Mouse (Mus musculus): Measurements from ENCODE around the gene Ell3. TPM values are rescaled to one million over a fixed set of nuclear protein-coding genes. Genes with fewer than 3 reads are reported as not detected.

Ell3 gene
- polyA plus RNA-seq, 1 experiment from 2014 or later = 1.4 TPM

- Histone ChIP-seq H3K4me1 (peaks cover 51% of the 10 kb centered on the region), H3K36me3 (peaks cover 7% of the 10 kb centered on the region), H3K4me3 (no peak overlapping the region), H3K9ac (no peak overlapping the region), H3K27ac (no peak overlapping the region), H3K27me3 (replicated peaks) (peaks cover 23% of the 10 kb centered on the region), H3K9me3 (replicated peaks) (no peaks in the 10 kb centered on the region), H3K4me2 (no peak overlapping the region)
- WGBS (ENCODE audit: insufficient replicate concordance) = 70% methylated on average over 4 of the region's 4 CpGs
- no peak for ATAC-seq
These were observed 2.4 kb upstream of the Ell3 start for GRCm38 (mm10) chr2:121446506-121446905.

GRCm38 (mm10) chr2:121445117-121445516 is 1.0 kb upstream of the Ell3 start:
- H3K9ac ChIP-seq = no peak overlapping the region
- no peak overlapping the region for H3K27ac ChIP-seq
- no peaks in the 10 kb centered on the region for H3K9me3 ChIP-seq (replicated peaks)
- peaks cover 34% of the 10 kb centered on the region for H3K27me3 ChIP-seq (replicated peaks)
- H3K36me3 ChIP-seq = no peaks in the 10 kb centered on the region
- peaks cover 38% of the 10 kb centered on the region for H3K4me1 ChIP-seq
- no peak for ATAC-seq
- 51% methylated on average over 3 of the region's 3 CpGs for WGBS (ENCODE audit: insufficient replicate concordance)
- no peak overlapping the region for H3K4me2 ChIP-seq
- no peak overlapping the region for H3K4me3 ChIP-seq

GRCm38 (mm10) chr2:121443068-121443349 is 1.1 kb downstream of the Ell3 start:
- peak; percentile 6; the same call in 1 of the 2 replicates for ATAC-seq
- 27% methylated on average over 8 of the region's 8 CpGs for WGBS (ENCODE audit: insufficient replicate concordance)
- H3K4me2 ChIP-seq = peak overlapping the region; percentile 93
- peak overlapping the region; percentile 69 for H3K9ac ChIP-seq
- peaks cover 29% of the 10 kb centered on the region for H3K4me1 ChIP-seq
- H3K4me3 ChIP-seq = peak overlapping the region; percentile 60
- 0 out of 2 replicates have a peak overlapping the region, but pooled peaks have one; percentile 52 for H3K27ac ChIP-seq
- peaks cover 18% of the 10 kb centered on the region for H3K36me3 ChIP-seq
- H3K9me3 ChIP-seq (replicated peaks) = no peaks in the 10 kb centered on the region
- H3K27me3 ChIP-seq (replicated peaks) = peaks cover 37% of the 10 kb centered on the region

- WGBS (ENCODE audit: insufficient replicate concordance) = 2% methylated on average over 30 of the region's 30 CpGs
- H3K9ac ChIP-seq = peak overlapping the region; percentile 69
- peak; percentile 96 for ATAC-seq
- peaks cover 24% of the 10 kb centered on the region for H3K4me1 ChIP-seq
- peak overlapping the region; percentile 60 for H3K4me3 ChIP-seq
- H3K27me3 ChIP-seq (replicated peaks) = peaks cover 37% of the 10 kb centered on the region
- 0 out of 2 replicates have a peak overlapping the region, but pooled peaks have one; percentile 52 for H3K27ac ChIP-seq
- H3K36me3 ChIP-seq = peaks cover 24% of the 10 kb centered on the region
- no peaks in the 10 kb centered on the region for H3K9me3 ChIP-seq (replicated peaks)
- peak overlapping the region; percentile 93 for H3K4me2 ChIP-seq
These were observed 1.6 kb downstream of the Ell3 start for GRCm38 (mm10) chr2:121442259-121443067.

GRCm38 (mm10) chr2:121441800-121442199 is 2.3 kb downstream of the Ell3 start:
- peak overlapping the region; percentile 69 for H3K9ac ChIP-seq
- no peak for ATAC-seq
- 15% methylated on average over 11 of the region's 11 CpGs for WGBS (ENCODE audit: insufficient replicate concordance)
- peaks cover 19% of the 10 kb centered on the region for H3K4me1 ChIP-seq
- peaks cover 30% of the 10 kb centered on the region for H3K36me3 ChIP-seq
- H3K27ac ChIP-seq = no peak overlapping the region
- peak overlapping the region; percentile 60 for H3K4me3 ChIP-seq
- no peaks in the 10 kb centered on the region for H3K9me3 ChIP-seq (replicated peaks)
- H3K4me2 ChIP-seq = peak overlapping the region; percentile 93
- peaks cover 37% of the 10 kb centered on the region for H3K27me3 ChIP-seq (replicated peaks)

GRCm38 (mm10) chr2:121440834-121441605 is 3.1 kb downstream of the Ell3 start:
- Histone ChIP-seq H3K4me2 (no peak overlapping the region), H3K4me1 (peaks cover 19% of the 10 kb centered on the region), H3K9me3 (replicated peaks) (no peaks in the 10 kb centered on the region), H3K36me3 (peaks cover 38% of the 10 kb centered on the region), H3K27ac (no peak overlapping the region), H3K27me3 (replicated peaks) (peaks cover 37% of the 10 kb centered on the region), H3K9ac (no peak overlapping the region), H3K4me3 (no peak overlapping the region)
- no peak for ATAC-seq
- 48% methylated on average over 5 of the region's 5 CpGs for WGBS (ENCODE audit: insufficient replicate concordance)

- Histone ChIP-seq H3K27ac (no peak overlapping the region), H3K9me3 (replicated peaks) (no peaks in the 10 kb centered on the region), H3K4me1 (peaks cover 19% of the 10 kb centered on the region), H3K4me3 (no peak overlapping the region), H3K27me3 (replicated peaks) (peaks cover 37% of the 10 kb centered on the region), H3K9ac (no peak overlapping the region), H3K4me2 (no peak overlapping the region), H3K36me3 (peaks cover 51% of the 10 kb centered on the region)
- 58% methylated on average over 4 of the region's 4 CpGs for WGBS (ENCODE audit: insufficient replicate concordance)
- no peak for ATAC-seq
These were observed 4.3 kb downstream of the Ell3 start for GRCm38 (mm10) chr2:121439746-121440145.

GRCm38 (mm10) chr2:121434854-121435253 is 9.2 kb downstream of the Ell3 start:
- Histone ChIP-seq H3K4me3 (no peak overlapping the region), H3K27ac (no peak overlapping the region), H3K9me3 (replicated peaks) (no peaks in the 10 kb centered on the region), H3K4me1 (no peaks in the 10 kb centered on the region), H3K27me3 (replicated peaks) (0 out of 2 replicates have a peak, but pooled peaks cover 3% of the 10 kb centered on the region), H3K9ac (no peak overlapping the region), H3K4me2 (no peak overlapping the region), H3K36me3 (peaks cover 100% of the 10 kb centered on the region)
- WGBS (ENCODE audit: insufficient replicate concordance) = 95% methylated on average over 1 of the region's 1 CpGs
- no peak for ATAC-seq

- Histone ChIP-seq H3K4me2 (no peak overlapping the region), H3K36me3 (peaks cover 99% of the 10 kb centered on the region), H3K4me1 (no peaks in the 10 kb centered on the region), H3K4me3 (no peak overlapping the region), H3K27ac (no peak overlapping the region), H3K9me3 (replicated peaks) (no peaks in the 10 kb centered on the region), H3K9ac (no peak overlapping the region), H3K27me3 (replicated peaks) (no peaks in the 10 kb centered on the region)
- ATAC-seq = no peak
- 82% methylated on average over 2 of the region's 2 CpGs for WGBS (ENCODE audit: insufficient replicate concordance)
These were observed 18.2 kb downstream of the Ell3 start for GRCm38 (mm10) chr2:121425890-121426289.

- Histone ChIP-seq H3K27me3 (replicated peaks) (no peaks in the 10 kb centered on the region), H3K27ac (no peak overlapping the region), H3K4me1 (no peaks in the 10 kb centered on the region), H3K4me2 (no peak overlapping the region), H3K9ac (no peak overlapping the region), H3K4me3 (no peak overlapping the region), H3K9me3 (replicated peaks) (no peaks in the 10 kb centered on the region), H3K36me3 (peaks cover 95% of the 10 kb centered on the region)
- WGBS (ENCODE audit: insufficient replicate concordance) = 79% methylated on average over 2 of the region's 2 CpGs
- no peak for ATAC-seq
These were observed 20.9 kb downstream of the Ell3 start for GRCm38 (mm10) chr2:121423166-121423565.

- WGBS (ENCODE audit: insufficient replicate concordance) = 82% methylated on average over 3 of the region's 3 CpGs
- H3K36me3 ChIP-seq = peaks cover 78% of the 10 kb centered on the region
These were observed 25.6 kb downstream of the Ell3 start for GRCm38 (mm10) chr2:121418476-121418875.

GRCm38 (mm10) chr2:121416356-121416755 is 27.7 kb downstream of the Ell3 start:
- Histone ChIP-seq H3K9me3 (replicated peaks) (no peaks in the 10 kb centered on the region), H3K4me3 (no peak overlapping the region), H3K27me3 (replicated peaks) (no peaks in the 10 kb centered on the region), H3K4me2 (peak overlapping the region; percentile 89; the same call in 1 of the 2 replicates), H3K4me1 (peaks cover 44% of the 10 kb centered on the region), H3K27ac (no peak overlapping the region), H3K36me3 (peaks cover 57% of the 10 kb centered on the region), H3K9ac (no peak overlapping the region)
- no peak for ATAC-seq
- WGBS (ENCODE audit: insufficient replicate concordance) = 80% methylated on average over 6 of the region's 6 CpGs

More at GRCm38 (mm10) chr2:121418476-121418875, 25.6 kb downstream of the Ell3 start:
- ATAC-seq = no peak
- Histone ChIP-seq H3K4me2 (no peak overlapping the region), H3K4me1 (peaks cover 30% of the 10 kb centered on the region), H3K27me3 (replicated peaks) (no peaks in the 10 kb centered on the region), H3K4me3 (no peak overlapping the region), H3K9ac (no peak overlapping the region), H3K9me3 (replicated peaks) (no peaks in the 10 kb centered on the region), H3K27ac (no peak overlapping the region)
